In genomic region chr13:23550761-23551145, GRCm38 (mm10) we compare ENCODE assay signal across 8 mouse cellular contexts. TPM values are rescaled to one million over a fixed set of nuclear protein-coding genes. Genes with fewer than 3 reads are reported as not detected.
A peak's percentile ranks its signal among the peaks of the same experiment; 100 is the strongest.
DNase-seq lines count a peak whose midpoint lies in the region; ATAC-seq and TF ChIP-seq lines count a peak whose summit lies in the region.

No protein-coding gene starts in this region.

- intact Hi-C loops in gastrocnemius, postnatal 36 days (cut with DNase I) = no loop called here

- H3K27me3 ChIP-seq in hindbrain, embryonic 13.5 days = no peaks in the 10 kb centered on the region
- H3K27me3 ChIP-seq in midbrain, postnatal 0 days (ENCODE audit: insufficient read depth, low read length) = no peaks in the 10 kb centered on the region

- H3K27ac ChIP-seq in layer of hippocampus, adult 2 months = peak overlapping the region; percentile 85
- peak overlapping the region; percentile 92 for H3K27ac ChIP-seq in hindbrain, embryonic 13.5 days
- peak overlapping the region; percentile 77; the same call in 1 of the 2 replicates for H3K27ac ChIP-seq in midbrain, postnatal 0 days (ENCODE audit: low read depth, low read length)

- no peak for TF ChIP-seq CTCF in layer of hippocampus, adult 2 months (conservative IDR thresholded peaks at IDR 0.05)
- TF ChIP-seq CTCF in brain, embryonic 14.5 days (IDR thresholded peaks at IDR 0.05; ENCODE audit: borderline replicate concordance, extremely low read depth, insufficient read depth, insufficient read length) = no peak
- no peak for TF ChIP-seq CTCF in midbrain, postnatal 0 days (IDR thresholded peaks at IDR 0.05)

- DNase-seq in layer of hippocampus, adult 2 months (ENCODE audit: low spot score in 2 of 2) = no peak
- no peak for DNase-seq in layer of hippocampus, adult 9-11 months
- DNase-seq in brain, embryonic 14.5 days (ENCODE audit: low read depth) = peak; percentile 56
- no peak for DNase-seq in midbrain, postnatal 0 days (ENCODE audit: low spot score)
- DNase-seq in gastrocnemius, postnatal 36 days = no peak
- no peak for DNase-seq in urinary bladder, postnatal 14 days (ENCODE audit: low spot score)
- DNase-seq in kidney, postnatal 4 days = no peak

- H3K9ac ChIP-seq in hindbrain, embryonic 13.5 days = peak overlapping the region; percentile 69
- H3K9ac ChIP-seq in midbrain, postnatal 0 days (replicated peaks; ENCODE audit: low read length, poor library complexity, severe bottlenecking) = peak overlapping the region; percentile 39

- peak overlapping the region; percentile 58 for H3K4me3 ChIP-seq in layer of hippocampus, adult 2 months
- peak overlapping the region; percentile 46 for H3K4me3 ChIP-seq in hindbrain, embryonic 13.5 days
- peak overlapping the region; percentile 42 for H3K4me3 ChIP-seq in midbrain, postnatal 0 days (ENCODE audit: low read depth, low read length)

- WGBS in hindbrain, embryonic 13.5 days = 7% methylated on average over 3 of the region's 3 CpGs
- 7% methylated on average over 3 of the region's 3 CpGs for WGBS in midbrain, postnatal 0 days

- no peak for ATAC-seq in hindbrain, embryonic 13.5 days (ENCODE audit: low FRiP score)
- no peak for ATAC-seq in midbrain, postnatal 0 days (ENCODE audit: low FRiP score)

- peak overlapping the region; percentile 64 for H3K4me2 ChIP-seq in hindbrain, embryonic 13.5 days
- H3K4me2 ChIP-seq in midbrain, postnatal 0 days (ENCODE audit: low read depth, low read length, poor library complexity, severe bottlenecking) = peak overlapping the region; percentile 59

- H3K4me1 ChIP-seq in hindbrain, embryonic 13.5 days (replicated peaks) = peaks cover 28% of the 10 kb centered on the region
- H3K4me1 ChIP-seq in midbrain, postnatal 0 days (ENCODE audit: insufficient read depth, low read length) = peaks cover 7% of the 10 kb centered on the region; the same call in 1 of the 2 replicates

- H3K36me3 ChIP-seq in hindbrain, embryonic 13.5 days = no peaks in the 10 kb centered on the region
- H3K36me3 ChIP-seq in midbrain, postnatal 0 days (ENCODE audit: insufficient read depth, low read length) = no peaks in the 10 kb centered on the region

- TF ChIP-seq POLR2A in brain, embryonic 14.5 days (IDR thresholded peaks at IDR 0.05; ENCODE audit: borderline replicate concordance, extremely low read depth, insufficient read depth, insufficient read length, poor library complexity, severe bottlenecking) = no peak

- H3K9me3 ChIP-seq in hindbrain, embryonic 13.5 days = no peaks in the 10 kb centered on the region
- no peaks in the 10 kb centered on the region for H3K9me3 ChIP-seq in midbrain, postnatal 0 days (ENCODE audit: low read length)

RNA-seq across cellular contexts. Expression of gene Hist1h4f, which starts 0.7 kb away (rescaled TPM):
- 100 to 1,000 TPM; 150 to 167 TPM for total RNA-seq in layer of hippocampus, adult 2 months (2021)
- 17.2 and 25.6 TPM in 2 replicates for polyA plus RNA-seq in brain, embryonic 14.5 days (2012; rRNA removed)
- polyA plus RNA-seq in hindbrain, embryonic 13.5 days (2015; fragmentation: Nextera tagmentation; extraction: Ambion mirVana) = 0.83 TPM in 1 of 2 replicates, not detected in the other
- total RNA-seq in midbrain, postnatal 0 days (2014; rRNA removed) = 684 and 753 TPM in 2 replicates
- polyA plus RNA-seq in midbrain, postnatal 0 days (2015; fragmentation: Nextera tagmentation; extraction: Ambion mirVana) = not detected in 2 replicates
- total RNA-seq in gastrocnemius, postnatal 36 days (2021) = 10 to 100 TPM; 12.5 to 22.4 TPM

RNA-seq across cellular contexts. Expression of gene Hist1h1d, which starts 2.3 kb away (rescaled TPM):
- 1 to 10 TPM; 4.6 to 5.5 TPM for total RNA-seq in layer of hippocampus, adult 2 months (2021)
- polyA plus RNA-seq in brain, embryonic 14.5 days (2012; rRNA removed) = 0.39 and 0.51 TPM in 2 replicates
- 0.10 and 0.16 TPM in 2 replicates for polyA plus RNA-seq in hindbrain, embryonic 13.5 days (2015; fragmentation: Nextera tagmentation; extraction: Ambion mirVana)
- 21.3 and 23.4 TPM in 2 replicates for total RNA-seq in midbrain, postnatal 0 days (2014; rRNA removed)
- polyA plus RNA-seq in midbrain, postnatal 0 days (2015; fragmentation: Nextera tagmentation; extraction: Ambion mirVana) = 0.04 and 0.07 TPM in 2 replicates
- 1 to 10 TPM; 1.6 to 2.0 TPM for total RNA-seq in gastrocnemius, postnatal 36 days (2021)

RNA-seq across cellular contexts. Expression of gene Hist1h3f, which starts 6.9 kb away (rescaled TPM):
- total RNA-seq in layer of hippocampus, adult 2 months (2021) = 10 to 100 TPM; 17.7 to 18.3 TPM
- 4.5 and 5.5 TPM in 2 replicates for polyA plus RNA-seq in brain, embryonic 14.5 days (2012; rRNA removed)
- polyA plus RNA-seq in hindbrain, embryonic 13.5 days (2015; fragmentation: Nextera tagmentation; extraction: Ambion mirVana) = 0.38 TPM in 1 of 2 replicates, not detected in the other
- 154 and 239 TPM in 2 replicates for total RNA-seq in midbrain, postnatal 0 days (2014; rRNA removed)
- polyA plus RNA-seq in midbrain, postnatal 0 days (2015; fragmentation: Nextera tagmentation; extraction: Ambion mirVana) = 0.21 and 0.23 TPM in 2 replicates
- 1 to 10 TPM; 5.5 to 6.4 TPM for total RNA-seq in gastrocnemius, postnatal 36 days (2021)

RNA-seq across cellular contexts. Expression of gene Hist1h2bh, which starts 7.6 kb away (rescaled TPM):
- total RNA-seq in layer of hippocampus, adult 2 months (2021) = 1 to 10 TPM in 1 of 2 experiments, under 1 TPM in 1; 0.39 to 1.2 TPM
- 4.4 and 4.7 TPM in 2 replicates for polyA plus RNA-seq in brain, embryonic 14.5 days (2012; rRNA removed)
- 0.29 TPM in 1 of 2 replicates, not detected in the other for polyA plus RNA-seq in hindbrain, embryonic 13.5 days (2015; fragmentation: Nextera tagmentation; extraction: Ambion mirVana)
- total RNA-seq in midbrain, postnatal 0 days (2014; rRNA removed) = 8.7 and 34.2 TPM in 2 replicates
- polyA plus RNA-seq in midbrain, postnatal 0 days (2015; fragmentation: Nextera tagmentation; extraction: Ambion mirVana) = 0.16 TPM in 1 of 2 replicates, not detected in the other
- total RNA-seq in gastrocnemius, postnatal 36 days (2021) = 1 to 10 TPM; 1.7 to 2.1 TPM

RNA-seq across cellular contexts. Expression of gene Hist1h3e, which starts 11.4 kb away (rescaled TPM):
- total RNA-seq in layer of hippocampus, adult 2 months (2021) = 10 to 100 TPM; 45.3 to 54.6 TPM
- polyA plus RNA-seq in brain, embryonic 14.5 days (2012; rRNA removed) = 34.2 and 40.6 TPM in 2 replicates
- 2.1 and 2.8 TPM in 2 replicates for polyA plus RNA-seq in hindbrain, embryonic 13.5 days (2015; fragmentation: Nextera tagmentation; extraction: Ambion mirVana)
- 203 and 384 TPM in 2 replicates for total RNA-seq in midbrain, postnatal 0 days (2014; rRNA removed)
- 1.2 and 1.9 TPM in 2 replicates for polyA plus RNA-seq in midbrain, postnatal 0 days (2015; fragmentation: Nextera tagmentation; extraction: Ambion mirVana)
- 10 to 100 TPM; 11.9 to 17.0 TPM for total RNA-seq in gastrocnemius, postnatal 36 days (2021)

Comparison
In these comparisons a context has a peak if more than half of its experiments do, and no peak if none do; other contexts are left out.
1. RNA of gene Hist1h4f, which starts 0.7 kb away (total RNA-seq): 684 to 753 TPM in midbrain, postnatal 0 days and 150 to 167 TPM in layer of hippocampus, adult 2 months; 12.5 to 22.4 TPM in gastrocnemius, postnatal 36 days; every median in the first group is over 4 times any median in the second.
2. Peak in every context shown above with its lines, with median percentiles within 50 percentile points of each other: H3K27ac ChIP-seq and H3K4me3 ChIP-seq.